Mouse (Mus musculus) olfactory bulb, adult 2 months (tissue): ENCODE results near the gene Aff2.

Experiments used
- CTCF ChIP-seq: fragments of 200-500 bp; IDR thresholded peaks from 2 replicates; pipeline ENCODE4 v1.5.1; 2012; ENCODE audit warnings: low read depth, mild to moderate bottlenecking, low read length, moderate library complexity; ENCODE audit not compliant: insufficient read depth
- POLR2A ChIP-seq: fragments of 200-500 bp; IDR thresholded peaks from 2 replicates; pipeline ENCODE4 v1.6.1; 2012; ENCODE audit warnings: mild to moderate bottlenecking, low read depth, low read length, moderate library complexity; ENCODE audit not compliant: insufficient read depth

GRCm38 (mm10) chrX:69438422-69438821 is 78.3 kb downstream of the Aff2 start:
- TF ChIP-seq CTCF (no peak), POLR2A (no peak)
